Mouse (Mus musculus): ENCODE data around the gene Serpina1e. TPM values are rescaled to one million over a fixed set of nuclear protein-coding genes. Genes with fewer than 3 reads are reported as not detected.

Gene Serpina1e
- total and polyA plus RNA-seq, 3 experiments, result not detected

- TF ChIP-seq ELF1 (IDR thresholded peaks at IDR 0.05; ENCODE audit: low read depth, low read length) (no peak), MAX (IDR thresholded peaks at IDR 0.05; ENCODE audit: low read length) (no peak), NRF1 (IDR thresholded peaks at IDR 0.05; ENCODE audit: insufficient read depth, low read depth, low read length, poor library complexity, severe bottlenecking) (no peak), MYC (IDR thresholded peaks at IDR 0.05; ENCODE audit: low read depth, low read length) (no peak), MEF2A (IDR thresholded peaks at IDR 0.05; ENCODE audit: extremely low read depth, insufficient replicate concordance, low read depth, low read length, poor library complexity, severe bottlenecking) (no peak), RCOR1 (IDR thresholded peaks at IDR 0.05; ENCODE audit: low read depth, low read length) (no peak), ETS1 (IDR thresholded peaks at IDR 0.05; ENCODE audit: low read depth, low read length) (no peak), MAFK (IDR thresholded peaks at IDR 0.05; ENCODE audit: borderline replicate concordance, low read depth, low read length) (no peak), JUND (IDR thresholded peaks at IDR 0.05; ENCODE audit: low read depth, low read length) (no peak)
- Histone ChIP-seq H3K4me3 (ENCODE audit: control insufficient read depth in 1 of 2, insufficient read depth in 1 of 2, low read depth in 2 of 2, low read length in 2 of 2) (no peak overlapping the region), H3K79me2 (ENCODE audit: control insufficient read depth, insufficient read depth, low read length, poor library complexity) (no peaks in the 10 kb centered on the region), H3K9me3 (replicated peaks; ENCODE audit: insufficient read depth, low read length) (no peaks in the 10 kb centered on the region), H3K27me3 (ENCODE audit: control insufficient read depth in 1 of 2, insufficient read depth in 2 of 2, low read length in 2 of 2) (no peaks in the 10 kb centered on the region), H3K36me3 (ENCODE audit: control insufficient read depth in 1 of 2, insufficient read depth in 2 of 2, low read length in 2 of 2) (no peaks in the 10 kb centered on the region), H3K27ac (ENCODE audit: control insufficient read depth, low read depth, low read length) (no peak overlapping the region), H3K9ac (ENCODE audit: control insufficient read depth, low read depth, low read length, poor library complexity, severe bottlenecking) (no peak overlapping the region), H3K4me1 (ENCODE audit: control insufficient read depth in 1 of 2, insufficient read depth in 2 of 2, low read length in 2 of 2) (no peaks in the 10 kb centered on the region)
- no peak for DNase-seq (ENCODE audit: low read depth, low spot score)
Measured at GRCm38 (mm10) chr12:103969577-103970116, 10.9 kb upstream of the Serpina1e start.

GRCm38 (mm10) chr12:103966761-103967160 lies 8.0 kb upstream of the Serpina1e start:
- Histone ChIP-seq H3K27me3 (ENCODE audit: control insufficient read depth in 1 of 2, insufficient read depth in 2 of 2, low read length in 2 of 2) (no peaks in the 10 kb centered on the region), H3K79me2 (ENCODE audit: control insufficient read depth, insufficient read depth, low read length, poor library complexity) (no peaks in the 10 kb centered on the region), H3K9ac (ENCODE audit: control insufficient read depth, low read depth, low read length, poor library complexity, severe bottlenecking) (no peak overlapping the region), H3K4me3 (ENCODE audit: control insufficient read depth in 1 of 2, insufficient read depth in 1 of 2, low read depth in 2 of 2, low read length in 2 of 2) (no peak overlapping the region), H3K4me1 (ENCODE audit: control insufficient read depth in 1 of 2, insufficient read depth in 2 of 2, low read length in 2 of 2) (no peaks in the 10 kb centered on the region), H3K36me3 (ENCODE audit: control insufficient read depth in 1 of 2, insufficient read depth in 2 of 2, low read length in 2 of 2) (no peaks in the 10 kb centered on the region), H3K9me3 (replicated peaks; ENCODE audit: insufficient read depth, low read length) (no peaks in the 10 kb centered on the region), H3K27ac (ENCODE audit: control insufficient read depth, low read depth, low read length) (no peak overlapping the region)
- no peak for TF ChIP-seq POLR2AphosphoS5 (IDR thresholded peaks at IDR 0.05; ENCODE audit: borderline replicate concordance, low read depth, low read length)
- no peak for TF ChIP-seq MAZ (IDR thresholded peaks at IDR 0.05; ENCODE audit: low read depth, low read length)
- no peak for DNase-seq (ENCODE audit: low read depth, low spot score)

- H3K36me3 ChIP-seq (ENCODE audit: control insufficient read depth in 1 of 2, insufficient read depth in 2 of 2, low read length in 2 of 2), result no peaks in the 10 kb centered on the region
- H3K9me3 ChIP-seq (replicated peaks; ENCODE audit: insufficient read depth, low read length), result no peaks in the 10 kb centered on the region
- no peak for DNase-seq (ENCODE audit: low read depth, low spot score)
- H3K27ac ChIP-seq (ENCODE audit: control insufficient read depth, low read depth, low read length), result no peak overlapping the region
- no peak overlapping the region for H3K9ac ChIP-seq (ENCODE audit: control insufficient read depth, low read depth, low read length, poor library complexity, severe bottlenecking)
- no peak for TF ChIP-seq ZNF384 (IDR thresholded peaks at IDR 0.05; ENCODE audit: low read depth, low read length)
- no peak for TF ChIP-seq NRF1 (IDR thresholded peaks at IDR 0.05; ENCODE audit: insufficient read depth, low read depth, low read length, poor library complexity, severe bottlenecking)
- no peak for TF ChIP-seq TAL1 (IDR thresholded peaks at IDR 0.05; ENCODE audit: low read length)
- TF ChIP-seq POLR2A (IDR thresholded peaks at IDR 0.05; ENCODE audit: control insufficient read depth in 1 of 2, insufficient read depth in 1 of 2, low read depth in 1 of 2, low read length in 2 of 2, poor library complexity in 1 of 2), result no peak
- no peaks in the 10 kb centered on the region for H3K79me2 ChIP-seq (ENCODE audit: control insufficient read depth, insufficient read depth, low read length, poor library complexity)
- H3K4me3 ChIP-seq (ENCODE audit: control insufficient read depth in 1 of 2, insufficient read depth in 1 of 2, low read depth in 2 of 2, low read length in 2 of 2), result no peak overlapping the region
- no peaks in the 10 kb centered on the region for H3K4me1 ChIP-seq (ENCODE audit: control insufficient read depth in 1 of 2, insufficient read depth in 2 of 2, low read length in 2 of 2)
- no peaks in the 10 kb centered on the region for H3K27me3 ChIP-seq (ENCODE audit: control insufficient read depth in 1 of 2, insufficient read depth in 2 of 2, low read length in 2 of 2)
Measured at GRCm38 (mm10) chr12:103963288-103963687, 4.5 kb upstream of the Serpina1e start.

All from MEL (cell line).